Mouse (Mus musculus) kidney, adult 2 months (tissue): ENCODE measurements around the gene Myo9b.

Experiments used
- CTCF ChIP-seq: fragments of 200-500 bp; conservative IDR thresholded peaks from 2 replicates; pipeline ENCODE4 v1.5.1; 2011; ENCODE audit warnings: low read depth, mild to moderate bottlenecking, control low read depth, low read length, moderate library complexity, mixed read lengths; ENCODE audit not compliant: insufficient read depth, insufficient read length
- POLR2A ChIP-seq: fragments of 200-500 bp; IDR thresholded peaks from one replicate; pipeline ENCODE4 v1.6.1; 2011; ENCODE audit warnings: low read depth, low read length, control low read depth

- TF ChIP-seq CTCF (no peak), POLR2A (no peak)
Measured at GRCm38 (mm10) chr8:71351117-71351516, 78.6 kb downstream of the Myo9b start.
